Mouse (Mus musculus): Measurements from ENCODE around the gene 2310002L09Rik.
"Not testable (repeated sequence)": the region's sequence is repeated elsewhere in the genome, so short reads cannot be mapped to it uniquely, and the experiment has no call there.

Gene 2310002L09Rik

GRCm38 (mm10) chr4:73950375-73950896, at the start of gene 2310002L09Rik:
Gene 2310002L09Rik (minus strand): TSS chr4:73950846.
- in situ Hi-C loops (cut with MboI), result no loop called here

- in situ Hi-C loops (cut with MboI), result no loop called here
Observed at GRCm38 (mm10) chr4:73980454-73980853, 29.8 kb upstream of the 2310002L09Rik start.

DNA sequence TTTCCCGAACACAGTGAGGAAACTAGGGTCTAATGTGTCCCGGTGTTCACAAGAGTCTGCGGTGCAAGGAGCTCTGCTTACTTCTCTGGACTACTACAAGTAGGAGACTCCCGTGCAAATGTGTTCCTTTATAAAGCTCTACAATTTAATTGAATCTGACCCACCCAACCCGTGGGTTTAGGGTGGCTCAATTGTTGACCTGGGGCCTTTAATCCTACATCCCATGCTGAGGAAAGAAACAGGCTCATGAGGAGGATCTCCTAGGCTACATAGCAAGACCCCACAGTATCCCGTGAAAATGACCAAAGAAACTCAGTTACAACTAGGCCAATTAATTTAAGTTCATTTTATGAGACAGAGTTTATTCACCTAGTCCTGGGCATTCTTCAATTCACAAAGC, 30.0 kb downstream of the 2310002L09Rik start, which contains the start of gene Gm11756:
Gene Gm11756, minus strand, starts transcription at position 101 of the 400 bp plus-strand sequence.
- in situ Hi-C loops (cut with MboI), result not testable (repeated sequence)

DNA sequence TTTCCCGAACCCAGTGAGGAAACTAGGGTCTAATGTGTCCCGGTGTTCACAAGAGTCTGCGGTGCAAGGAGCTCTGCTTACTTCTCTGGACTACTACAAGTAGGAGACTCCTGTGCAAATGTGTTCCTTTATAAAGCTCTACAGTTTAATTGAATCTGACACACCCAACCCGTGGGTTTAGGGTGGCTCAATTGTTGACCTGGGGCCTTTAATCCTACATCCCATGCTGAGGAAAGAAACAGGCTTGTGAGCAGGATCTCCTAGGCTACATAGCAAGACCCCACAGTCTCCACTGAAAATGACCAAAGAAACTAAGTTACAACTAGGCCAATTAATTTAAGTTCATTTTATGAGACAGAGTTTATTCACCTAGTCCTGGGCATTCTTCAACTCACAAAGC, 44.8 kb downstream of the 2310002L09Rik start, which contains the start of gene Gm13871:
Gene Gm13871, minus strand, starts transcription at position 101 of the 400 bp plus-strand sequence.
- in situ Hi-C loops (cut with MboI), result not testable (repeated sequence)

GRCm38 (mm10) chr4:73891012-73891411, 59.6 kb downstream of the 2310002L09Rik start, which contains the start of gene Gm11757:
Gene Gm11757 (minus strand): TSS chr4:73891112.
- in situ Hi-C loops (cut with MboI), result not testable (repeated sequence)
